Mouse (Mus musculus) embryonic stem cell, embryonic (primary cell): ENCODE data around the gene Npr2.

ENCODE experiments used
- CTCF ChIA-PET, 4 experiments: fragments of 300-600 bp in 2 of 4; fragments of 350-600 bp in 2 of 4; sonication (Branson Sonifier 250); formaldehyde crosslinking; loops; one replicate each; lab custom pipeline; 2022; ENCODE audit warnings: inconsistent platforms in 2 of 4; lab: Charles Lee
- POLR2A ChIA-PET, 4 experiments: fragments of 300-600 bp in 2 of 4; fragments of 350-600 bp in 2 of 4; sonication (Branson Sonifier 250); formaldehyde crosslinking; loops; one replicate each; lab custom pipeline; 2022; ENCODE audit warnings: antibody characterized with exemption in 4 of 4, inconsistent platforms in 1 of 4; lab: Charles Lee

Gene Npr2

GRCm38 (mm10) chr4:43604099-43604498, 27.6 kb upstream of the Npr2 start:
- ChIA-PET CTCF (interaction anchor here in 3 of 4 experiments (0.6 to 0.7 kb wide), 4 partner anchors 12 to 171 kb away, joined by 3 to 10 read pairs (median 4); no protein-coding TSS in a partner anchor), POLR2A (interaction anchor here in 2 of 4 experiments (0.5 to 0.6 kb wide), 5 partner anchors 21 to 98 kb away, joined by 3 to 4 read pairs (median 3); partner anchors contain the start of gene Tln1 (in 1 of the 2))

GRCm38 (mm10) chr4:43604751-43605685, 26.7 kb upstream of the Npr2 start:
- POLR2A ChIA-PET: interaction anchor here in 1 of 4 experiments (0.5 kb wide), 1 partner anchor 45 kb away, joined by 3 read pairs; no protein-coding TSS in a partner anchor
- CTCF ChIA-PET: interaction anchor here in 3 of 4 experiments (0.6 to 1.0 kb wide), 4 partner anchors 8 to 548 kb away, joined by 3 read pairs; no protein-coding TSS in a partner anchor

- ChIA-PET POLR2A (interaction anchor here in 1 of 4 experiments (1.0 kb wide), 1 partner anchor 13 kb away, joined by 7 read pairs; no protein-coding TSS in a partner anchor), CTCF (interaction anchor here in 1 of 4 experiments (0.6 to 0.7 kb wide), 2 partner anchors 7 to 158 kb away, joined by 3 read pairs; no protein-coding TSS in a partner anchor)
These were observed 19.2 kb upstream of the Npr2 start for GRCm38 (mm10) chr4:43612534-43612933.

- CTCF ChIA-PET: interaction anchor here in 1 of 4 experiments (0.7 kb wide), 1 partner anchor 8 kb away, joined by 3 read pairs; no protein-coding TSS in a partner anchor
These were observed 18.5 kb upstream of the Npr2 start for GRCm38 (mm10) chr4:43613060-43613730.

GRCm38 (mm10) chr4:43620146-43620778, 11.5 kb upstream of the Npr2 start:
- ChIA-PET POLR2A (interaction anchor here in 2 of 4 experiments (0.6 kb wide), 2 partner anchors 13 to 58 kb away, joined by 3 to 5 read pairs; partner anchors contain the start of genes Creb3 (in 1 of the 2) and Tln1 (in 1 of the 2)), CTCF (interaction anchor here in 1 of 4 experiments (1.8 kb wide), 1 partner anchor 10 kb away, joined by 6 read pairs; no protein-coding TSS in a partner anchor)

More at GRCm38 (mm10) chr4:43613060-43613730, 18.5 kb upstream of the Npr2 start:
- POLR2A ChIA-PET: interaction anchor here in 1 of 4 experiments (1.0 to 1.4 kb wide), 2 partner anchors 12 to 17 kb away, joined by 4 to 7 read pairs; no protein-coding TSS in a partner anchor

- POLR2A ChIA-PET: interaction anchor here in 2 of 4 experiments (0.6 to 2.7 kb wide), 21 partner anchors 8 to 207 kb away, joined by 3 to 10 read pairs (median 4); partner anchors contain the start of genes Creb3 (in 2 of the 2), Gba2 (in 2 of the 2), Tln1 (in 2 of the 2) and Arhgef39 (in 1 of the 2)
- CTCF ChIA-PET: interaction anchor here (0.5 to 3.5 kb wide), 69 partner anchors 8 to 328 kb away, joined by 3 to 26 read pairs (median 4); partner anchors contain the start of genes Olfr71 (in 2 of the 4), Tln1 (in 2 of the 4), Arhgef39 (in 1 of the 4) and Creb3 (in 1 of the 4)
These were observed 2.5 kb upstream of the Npr2 start for GRCm38 (mm10) chr4:43629106-43629817.

- CTCF ChIA-PET: interaction anchor here (0.5 to 3.5 kb wide), 77 partner anchors 9 to 327 kb away, joined by 3 to 26 read pairs (median 4); partner anchors contain the start of genes Olfr71 (in 2 of the 4), Tln1 (in 2 of the 4), Arhgef39 (in 1 of the 4) and Creb3 (in 1 of the 4)
- POLR2A ChIA-PET: interaction anchor here in 3 of 4 experiments (0.5 to 2.7 kb wide), 27 partner anchors 7 to 246 kb away, joined by 3 to 10 read pairs (median 3); partner anchors contain the start of genes Creb3 (in 2 of the 3), Gba2 (in 2 of the 3), Tln1 (in 2 of the 3) and Arhgef39 (in 1 of the 3)
These were observed 1.6 kb upstream of the Npr2 start for GRCm38 (mm10) chr4:43630030-43630581.

- POLR2A ChIA-PET: interaction anchor here in 3 of 4 experiments (0.5 to 2.7 kb wide), 19 partner anchors 12 to 245 kb away, joined by 3 to 10 read pairs (median 4); partner anchors contain the start of genes Creb3 (in 2 of the 3), Gba2 (in 2 of the 3), Tln1 (in 2 of the 3) and Arhgef39 (in 1 of the 3)
- CTCF ChIA-PET: interaction anchor here (0.5 to 3.5 kb wide), 61 partner anchors 10 to 327 kb away, joined by 3 to 26 read pairs (median 4); partner anchors contain the start of genes Olfr71 (in 2 of the 4), Arhgef39 (in 1 of the 4), Creb3 (in 1 of the 4) and Gba2 (in 1 of the 4)
These were observed 1.1 kb upstream of the Npr2 start for GRCm38 (mm10) chr4:43630671-43631045.

GRCm38 (mm10) chr4:43631956-43632920, 503 bp downstream of the Npr2 start:
- CTCF ChIA-PET: interaction anchor here in 3 of 4 experiments (0.6 to 3.5 kb wide), 13 partner anchors 24 to 337 kb away, joined by 3 to 26 read pairs (median 5); partner anchors contain the start of genes Creb3 (in 1 of the 3), Gba2 (in 1 of the 3), Hint2 (in 1 of the 3) and Rgp1 (in 1 of the 3)

GRCm38 (mm10) chr4:43633296-43633695, 1.6 kb downstream of the Npr2 start:
- CTCF ChIA-PET: interaction anchor here in 2 of 4 experiments (1.6 to 2.2 kb wide), 2 partner anchors 39 kb away, joined by 3 to 10 read pairs; no protein-coding TSS in a partner anchor
- POLR2A ChIA-PET: interaction anchor here in 2 of 4 experiments (0.7 to 2.4 kb wide), 3 partner anchors 60 to 70 kb away, joined by 3 to 7 read pairs (median 3); partner anchors contain the start of gene Tln1 (in 1 of the 2)

More at GRCm38 (mm10) chr4:43631956-43632920, 503 bp downstream of the Npr2 start:
- POLR2A ChIA-PET: interaction anchor here in 3 of 4 experiments (0.7 to 2.4 kb wide), 8 partner anchors 9 to 164 kb away, joined by 3 to 7 read pairs (median 4); partner anchors contain the start of gene Tln1 (in 1 of the 3)

- CTCF ChIA-PET: interaction anchor here in 2 of 4 experiments (0.5 to 1.6 kb wide), 3 partner anchors 38 to 155 kb away, joined by 3 to 4 read pairs (median 3); no protein-coding TSS in a partner anchor
- POLR2A ChIA-PET: interaction anchor here in 1 of 4 experiments (2.4 kb wide), 1 partner anchor 71 kb away, joined by 7 read pairs; the partner anchor contains the start of gene Tln1
These were observed 2.0 kb downstream of the Npr2 start for GRCm38 (mm10) chr4:43633736-43634135.

- CTCF ChIA-PET: no interaction called here
- POLR2A ChIA-PET: interaction anchor here in 1 of 4 experiments (1.3 to 1.4 kb wide), 2 partner anchors 56 to 57 kb away, joined by 3 read pairs; partner anchors contain the start of genes Gba2 and Rgp1
These were observed 3.1 kb downstream of the Npr2 start for GRCm38 (mm10) chr4:43634621-43635374.

GRCm38 (mm10) chr4:43636751-43637150, 5.0 kb downstream of the Npr2 start:
- POLR2A ChIA-PET: interaction anchor here in 3 of 4 experiments (0.5 to 0.8 kb wide), 11 partner anchors 13 to 496 kb away, joined by 3 to 5 read pairs (median 3); partner anchors contain the start of gene Spag8 (in 1 of the 3)
- CTCF ChIA-PET: interaction anchor here in 2 of 4 experiments (0.6 to 0.9 kb wide), 2 partner anchors 138 to 585 kb away, joined by 3 to 9 read pairs; no protein-coding TSS in a partner anchor
